Mouse (Mus musculus) intestine, embryonic 15.5 days (tissue): ENCODE results near the gene Rpl13. TPM values are rescaled to one million over a fixed set of nuclear protein-coding genes. Genes with fewer than 3 reads are reported as not detected.

ENCODE experiments used
- ATAC-seq: fragments of 200-750 bp; cut with Nextera tagmentation; 2 replicates; pipeline ENCODE4 v1.8.0; 2017; ENCODE audit warnings: moderate TSS enrichment, moderate library complexity
- H3K27ac ChIP-seq: fragments of 300-500 bp; sonication (generic); 2 replicates; pipeline ENCODE4 v1.5.1; 2015; ENCODE audit warnings: mild to moderate bottlenecking, inconsistent platforms
- H3K27me3 ChIP-seq: fragments of 300-500 bp; sonication (generic); replicated peaks from 2 replicates; pipeline ENCODE4 v1.6.1; 2015; ENCODE audit warnings: inconsistent platforms
- H3K36me3 ChIP-seq: fragments of 300-500 bp; sonication (generic); 2 replicates; pipeline ENCODE4 v1.6.1; 2015; ENCODE audit warnings: inconsistent platforms
- H3K4me1 ChIP-seq: fragments of 300-500 bp; sonication (generic); replicated peaks from 2 replicates; pipeline ENCODE4 v1.6.1; 2015; ENCODE audit warnings: inconsistent platforms
- H3K4me2 ChIP-seq: fragments of 300-500 bp; sonication (generic); replicated peaks from 2 replicates; pipeline ENCODE4 v1.6.1; 2015; ENCODE audit warnings: mild to moderate bottlenecking, inconsistent platforms
- H3K4me3 ChIP-seq: fragments of 300-500 bp; sonication (generic); replicated peaks from 2 replicates; pipeline ENCODE4 v1.5.1; 2015; ENCODE audit warnings: inconsistent platforms
- H3K9ac ChIP-seq: fragments of 300-500 bp; sonication (generic); 2 replicates; pipeline ENCODE4 v1.6.1; 2015; ENCODE audit warnings: inconsistent platforms
- H3K9me3 ChIP-seq: fragments of 300-500 bp; sonication (generic); 2 replicates; pipeline ENCODE4 v1.6.1; 2016; ENCODE audit warnings: inconsistent platforms
- WGBS: fragments of 180-500 bp; shearing (Covaris S2); methylation state at CpG from one replicate; pipeline ENCODE4 v1.1.7; 2015; 5-methylcytosine and 5-hydroxymethylcytosine counted together
- polyA plus RNA-seq: library from polyadenylated mRNA; unstranded; fragments of >200 nt; fragmentation: Nextera tagmentation; extraction: Ambion mirVana; gene quantifications from 2 replicates; pipeline ENCODE4 v1.2.1, GENCODE M21; 2015

Rpl13 gene
- polyA plus RNA-seq, 1 experiment from 2014 or later, result 1,578 TPM

DNA sequence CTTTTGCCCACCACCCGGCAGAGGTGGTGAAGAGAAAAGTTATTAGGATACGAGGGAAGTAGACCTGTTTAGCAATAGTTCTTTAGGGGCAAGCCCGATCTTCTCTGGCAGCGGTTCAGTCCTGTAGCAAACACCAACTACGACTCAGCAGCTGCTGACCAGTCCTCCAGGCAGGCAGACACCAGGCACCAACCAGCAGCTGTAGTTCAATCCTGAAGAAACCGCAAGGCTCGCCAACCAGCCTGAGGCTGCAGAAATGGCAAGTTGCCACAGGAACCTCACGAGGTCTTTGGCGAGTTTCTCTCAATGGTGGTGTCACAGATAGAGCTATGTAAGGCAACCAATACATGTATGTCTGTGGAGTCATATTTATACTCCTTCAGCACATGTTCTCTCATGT is 10.7 kb downstream of the Rpl13 start:
- WGBS, result 83% methylated on average over 9 of the region's 9 CpGs
- ATAC-seq, result no peak
- no peak overlapping the region for H3K4me3 ChIP-seq
- no peak overlapping the region for H3K9ac ChIP-seq
- H3K27me3 ChIP-seq, result peaks cover 23% of the 10 kb centered on the region
- no peak overlapping the region for H3K4me2 ChIP-seq
- no peaks in the 10 kb centered on the region for H3K9me3 ChIP-seq
- H3K4me1 ChIP-seq, result peaks cover 10% of the 10 kb centered on the region; the same call in 1 of the 2 replicates
- no peaks in the 10 kb centered on the region for H3K36me3 ChIP-seq
- no peak overlapping the region for H3K27ac ChIP-seq

DNA sequence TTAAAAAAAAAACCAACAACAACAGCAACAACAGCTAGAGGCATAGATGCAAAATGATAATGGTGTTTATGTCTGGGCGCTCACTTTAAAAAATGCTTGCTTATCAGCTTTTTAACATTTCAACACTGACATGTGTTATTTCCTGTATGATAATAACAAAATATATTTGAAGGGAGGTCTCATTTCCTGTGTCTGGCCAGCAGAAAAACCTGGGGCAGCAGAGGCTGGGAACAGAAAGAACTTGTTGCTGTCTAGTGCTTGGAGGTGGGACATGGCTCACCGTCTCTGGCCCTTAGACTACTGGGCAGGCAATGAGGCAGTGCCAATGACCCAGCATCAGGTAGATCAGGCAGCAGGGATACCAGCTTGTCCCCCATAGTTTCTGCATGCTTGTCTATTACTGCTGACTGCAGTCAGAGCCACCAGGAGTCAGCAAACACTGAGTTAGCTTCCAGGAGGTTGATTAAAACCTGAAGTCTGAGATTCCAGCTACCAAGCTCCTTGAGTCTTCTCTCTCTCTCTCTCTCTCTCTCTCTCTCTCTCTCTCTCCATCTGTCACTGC is 11.8 kb downstream of the Rpl13 start:
- Histone ChIP-seq H3K4me2 (no peak overlapping the region), H3K9ac (no peak overlapping the region), H3K9me3 (no peaks in the 10 kb centered on the region), H3K27me3 (peaks cover 34% of the 10 kb centered on the region), H3K4me3 (no peak overlapping the region), H3K4me1 (peaks cover 10% of the 10 kb centered on the region; the same call in 1 of the 2 replicates), H3K36me3 (no peaks in the 10 kb centered on the region), H3K27ac (no peak overlapping the region)
- ATAC-seq, result no peak
- WGBS, result 46% methylated on average over 2 of the region's 2 CpGs

DNA sequence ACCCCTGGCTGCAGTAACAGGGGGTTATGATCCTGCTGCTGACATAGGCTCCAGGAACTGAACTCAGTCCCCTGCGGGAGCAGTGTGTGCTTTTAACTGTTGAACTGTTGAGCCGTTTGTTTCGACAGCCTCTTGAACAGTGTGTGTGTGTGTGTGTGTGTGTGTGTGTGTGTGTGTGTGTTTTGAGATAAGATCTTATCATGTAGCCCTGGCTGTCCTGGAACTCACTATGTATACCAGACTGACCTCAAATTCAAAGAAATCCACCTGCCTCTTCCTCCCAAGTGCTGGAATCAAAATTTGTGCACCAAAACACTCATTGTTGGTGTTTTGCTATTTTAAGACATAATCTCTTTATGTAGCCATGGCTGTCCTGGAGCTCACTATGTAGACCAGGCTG is 12.5 kb downstream of the Rpl13 start:
- H3K4me1 ChIP-seq, result peaks cover 10% of the 10 kb centered on the region; the same call in 1 of the 2 replicates
- peaks cover 40% of the 10 kb centered on the region for H3K27me3 ChIP-seq
- H3K4me2 ChIP-seq, result no peak overlapping the region
- 37% methylated on average over 3 of the region's 3 CpGs for WGBS
- no peaks in the 10 kb centered on the region for H3K9me3 ChIP-seq
- no peak overlapping the region for H3K9ac ChIP-seq
- no peaks in the 10 kb centered on the region for H3K36me3 ChIP-seq
- no peak overlapping the region for H3K4me3 ChIP-seq
- H3K27ac ChIP-seq, result no peak overlapping the region
- no peak for ATAC-seq

DNA sequence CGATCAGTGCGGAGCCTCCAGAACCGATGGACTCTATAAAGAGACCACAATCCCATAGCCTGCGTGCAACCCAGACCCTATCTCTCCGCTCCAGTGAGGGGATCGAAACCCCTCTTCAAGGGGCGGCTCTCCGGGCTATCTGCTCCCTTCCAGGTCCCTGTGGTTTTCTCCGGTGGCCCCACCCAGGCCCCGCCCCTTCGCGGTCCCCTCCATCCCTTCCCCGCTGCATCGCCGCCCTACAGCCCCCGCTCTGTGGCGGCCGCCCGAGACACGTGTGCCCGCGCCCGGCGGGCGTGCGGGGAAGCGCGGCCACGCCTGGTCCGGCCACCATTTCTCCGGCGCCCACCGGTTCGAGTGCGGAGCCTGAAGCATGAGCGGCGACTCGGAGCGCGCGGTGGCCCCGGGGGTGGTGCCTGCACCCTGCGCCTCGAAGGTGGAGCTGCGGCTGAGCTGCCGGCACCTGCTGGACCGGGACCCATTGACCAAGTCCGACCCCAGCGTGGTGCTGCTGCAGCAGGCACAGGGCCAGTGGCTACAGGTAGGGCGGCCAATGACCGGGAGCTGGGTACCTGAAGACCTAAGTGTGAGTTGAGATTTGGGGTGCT is 15.1 kb downstream of the Rpl13 start, which contains the start of gene Cpne7:
Cpne7 (plus strand) TSS at position 248 of the 605 bp plus-strand sequence.
- ATAC-seq, result peak; percentile 67
- peak within 1 kb of the TSS; percentile 96 for H3K4me2 ChIP-seq
- peak within 1 kb of the TSS; percentile 47 for H3K4me3 ChIP-seq
- H3K27me3 ChIP-seq, result peaks cover 42% of the 10 kb centered on the region
- H3K9ac ChIP-seq, result peak within 1 kb of the TSS; percentile 42; the same call in 1 of the 2 replicates
- H3K9me3 ChIP-seq, result no peaks in the 10 kb centered on the region
- H3K36me3 ChIP-seq, result no peaks in the 10 kb centered on the region
- H3K27ac ChIP-seq, result no peak within 1 kb of the TSS
- peaks cover 10% of the 10 kb centered on the region; the same call in 1 of the 2 replicates for H3K4me1 ChIP-seq
- WGBS, result under 1% methylated on average over 51 of the region's 51 CpGs

DNA sequence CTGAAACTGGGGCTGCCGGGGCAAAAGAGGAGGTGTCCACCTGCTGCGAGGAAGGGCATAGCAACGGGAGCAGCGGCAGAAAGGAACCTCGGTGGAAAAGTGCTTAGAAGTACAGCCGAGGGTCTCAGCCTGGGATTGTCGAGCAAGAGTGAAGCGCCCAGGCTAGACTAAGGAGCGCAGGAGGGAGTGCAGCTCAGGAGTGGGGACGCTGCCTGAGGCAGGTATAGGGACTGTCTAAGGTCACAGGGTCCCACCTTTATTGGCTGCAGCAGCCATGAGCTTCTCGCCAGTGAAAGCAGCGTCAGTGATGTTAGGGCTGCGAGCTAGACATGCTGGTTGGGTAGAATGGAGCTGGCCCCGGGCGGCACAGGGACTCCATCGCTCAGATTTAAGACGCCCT is 15.6 kb downstream of the Rpl13 start:
- Histone ChIP-seq H3K9me3 (no peaks in the 10 kb centered on the region), H3K4me2 (peak overlapping the region; percentile 96), H3K4me1 (peaks cover 10% of the 10 kb centered on the region; the same call in 1 of the 2 replicates), H3K36me3 (no peaks in the 10 kb centered on the region), H3K9ac (peak overlapping the region; percentile 42; the same call in 1 of the 2 replicates), H3K27me3 (peaks cover 42% of the 10 kb centered on the region), H3K27ac (no peak overlapping the region), H3K4me3 (peak overlapping the region; percentile 47)
- 3% methylated on average over 17 of the region's 17 CpGs for WGBS
- no peak for ATAC-seq

DNA sequence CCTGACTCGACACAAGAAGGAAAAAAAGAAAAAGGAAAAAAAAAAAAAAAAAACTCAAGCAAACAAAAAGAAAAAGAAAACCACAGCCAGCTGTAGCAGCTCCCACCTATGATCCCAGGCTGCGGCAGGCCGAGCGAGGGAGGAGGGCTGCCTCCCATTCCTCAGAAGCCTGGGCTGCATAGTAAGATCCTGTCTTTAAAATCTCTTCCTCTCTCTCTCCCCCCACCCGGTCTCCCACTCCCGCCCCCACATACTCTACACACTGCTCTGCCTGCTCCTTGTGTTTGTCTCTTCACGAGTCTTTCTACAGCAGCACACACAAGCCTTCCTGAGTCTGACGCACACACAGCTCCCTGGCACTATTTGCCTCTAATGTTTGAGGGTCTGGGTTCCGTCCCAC is 19.9 kb downstream of the Rpl13 start:
- 35% methylated on average over 9 of the region's 9 CpGs for WGBS
- peaks cover 28% of the 10 kb centered on the region for H3K27me3 ChIP-seq
- no peak overlapping the region for H3K9ac ChIP-seq
- H3K4me2 ChIP-seq, result no peak overlapping the region
- H3K27ac ChIP-seq, result no peak overlapping the region
- H3K36me3 ChIP-seq, result no peaks in the 10 kb centered on the region
- no peaks in the 10 kb centered on the region for H3K9me3 ChIP-seq
- no peak for ATAC-seq
- no peak overlapping the region for H3K4me3 ChIP-seq
- peaks cover 8% of the 10 kb centered on the region for H3K4me1 ChIP-seq

DNA sequence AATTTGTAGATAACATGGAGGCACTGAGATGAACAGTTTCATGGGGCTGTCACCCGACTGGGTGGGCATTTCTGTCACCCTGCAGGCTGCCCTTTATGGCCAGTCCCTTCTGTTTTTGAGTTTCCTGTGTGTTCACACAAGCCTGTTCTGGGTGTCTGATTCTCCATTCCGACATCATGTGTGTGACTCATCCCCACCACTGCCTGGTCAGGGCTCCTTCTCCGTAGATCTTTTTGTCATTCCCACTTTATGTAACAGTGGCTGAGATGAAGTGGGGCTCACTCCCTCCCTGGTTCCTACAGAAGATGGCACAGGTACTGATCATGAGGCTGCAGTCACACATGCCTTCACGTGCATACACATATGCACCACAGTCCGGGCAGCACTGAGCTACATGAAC is 20.5 kb downstream of the Rpl13 start:
- Histone ChIP-seq H3K4me3 (no peak overlapping the region), H3K36me3 (no peaks in the 10 kb centered on the region), H3K4me2 (no peak overlapping the region), H3K9ac (no peak overlapping the region), H3K9me3 (no peaks in the 10 kb centered on the region), H3K27ac (no peak overlapping the region), H3K4me1 (peaks cover 2% of the 10 kb centered on the region), H3K27me3 (peaks cover 22% of the 10 kb centered on the region)
- ATAC-seq, result no peak
- 81% methylated on average over 5 of the region's 5 CpGs for WGBS

DNA sequence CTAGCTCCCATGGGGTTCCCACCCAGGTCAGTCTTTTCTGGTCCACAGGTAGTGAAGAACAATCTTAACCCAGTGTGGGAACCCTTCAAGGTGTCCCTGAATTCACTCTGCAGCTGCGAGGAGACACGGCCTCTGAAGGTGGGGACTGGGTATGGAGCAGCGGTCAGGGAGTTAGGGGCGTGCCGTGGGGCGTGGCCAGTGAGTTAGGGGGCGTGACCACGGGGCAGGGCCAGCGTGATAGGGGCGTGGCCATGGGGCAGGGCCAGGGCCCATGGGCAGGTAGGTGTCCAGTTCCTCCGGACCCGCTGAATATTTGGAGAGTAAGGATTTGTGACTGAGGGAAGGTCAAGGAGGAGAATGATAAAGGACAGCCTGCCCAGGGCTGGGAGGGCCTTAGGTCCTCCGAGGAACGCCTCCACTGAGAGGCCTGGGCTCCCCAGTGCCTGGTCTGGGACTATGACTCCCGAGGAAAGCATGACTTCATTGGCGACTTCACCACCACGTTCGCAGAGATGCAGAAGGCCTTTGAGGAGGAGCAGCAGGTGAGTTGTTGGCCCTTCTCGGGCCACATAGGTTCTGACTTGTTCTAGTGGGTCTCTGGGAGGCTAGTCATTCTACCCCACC is 24.2 kb downstream of the Rpl13 start:
- H3K27me3 ChIP-seq, result no peaks in the 10 kb centered on the region
- 0 out of 2 replicates have a peak overlapping the region, but pooled peaks have one; percentile 3 for H3K4me3 ChIP-seq
- no peak overlapping the region for H3K27ac ChIP-seq
- no peak overlapping the region for H3K9ac ChIP-seq
- H3K9me3 ChIP-seq, result no peaks in the 10 kb centered on the region
- H3K36me3 ChIP-seq, result no peaks in the 10 kb centered on the region
- peak overlapping the region; percentile 46 for H3K4me2 ChIP-seq
- no peaks in the 10 kb centered on the region; the same call in 1 of the 2 replicates for H3K4me1 ChIP-seq
- peak; percentile 90 for ATAC-seq
- 8% methylated on average over 19 of the region's 19 CpGs for WGBS

DNA sequence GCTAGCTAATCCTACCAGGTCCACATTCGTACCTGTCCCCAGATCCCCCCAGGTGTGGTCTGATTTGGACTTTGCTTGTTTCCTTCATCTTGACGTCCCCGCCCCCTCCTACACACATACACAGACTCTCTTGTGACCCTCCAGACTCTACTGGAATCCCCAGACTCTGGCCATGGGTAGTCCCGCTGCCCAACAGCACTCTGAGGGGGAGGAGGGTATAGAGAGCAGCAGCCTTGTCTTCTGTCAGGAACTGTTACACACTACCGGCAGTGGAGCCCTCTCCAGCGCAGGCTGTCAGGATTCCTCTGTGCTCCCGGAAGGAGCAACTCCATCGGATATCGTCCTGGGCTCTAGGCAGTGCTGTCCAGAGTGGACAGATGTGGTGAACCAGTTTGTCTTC is 28.9 kb downstream of the Rpl13 start:
- no peak overlapping the region for H3K27ac ChIP-seq
- ATAC-seq, result no peak
- no peak overlapping the region for H3K4me2 ChIP-seq
- H3K27me3 ChIP-seq, result no peaks in the 10 kb centered on the region
- H3K4me3 ChIP-seq, result no peak overlapping the region
- no peaks in the 10 kb centered on the region for H3K9me3 ChIP-seq
- H3K36me3 ChIP-seq, result no peaks in the 10 kb centered on the region
- 52% methylated on average over 9 of the region's 9 CpGs for WGBS
- H3K9ac ChIP-seq, result no peak overlapping the region
- no peaks in the 10 kb centered on the region; the same call in 1 of the 2 replicates for H3K4me1 ChIP-seq

DNA sequence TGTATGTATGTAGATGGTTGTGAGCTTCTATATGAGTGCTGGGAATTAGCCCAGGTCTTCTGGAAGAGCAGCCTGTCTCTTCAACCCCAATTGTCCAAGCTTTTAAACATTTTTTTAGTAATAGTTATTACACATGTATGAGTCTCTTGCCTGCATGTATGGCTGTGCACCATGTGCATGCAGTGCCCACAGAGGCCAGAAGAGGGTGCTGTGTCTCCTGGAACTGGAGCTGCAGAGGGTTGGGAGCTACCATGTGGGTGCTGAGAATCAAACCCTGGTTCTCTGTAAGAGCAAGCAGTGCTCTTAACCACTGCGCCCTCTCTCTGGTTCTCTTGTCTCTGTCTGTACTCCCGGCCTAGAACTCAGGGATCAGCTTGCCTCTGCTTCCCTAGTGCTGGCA is 30.8 kb downstream of the Rpl13 start:
- H3K4me2 ChIP-seq, result no peak overlapping the region
- WGBS, result 98% methylated on average over 2 of the region's 2 CpGs
- no peak for ATAC-seq
- no peaks in the 10 kb centered on the region for H3K9me3 ChIP-seq
- H3K9ac ChIP-seq, result no peak overlapping the region
- H3K4me1 ChIP-seq, result peaks cover 8% of the 10 kb centered on the region; the same call in 1 of the 2 replicates
- no peaks in the 10 kb centered on the region for H3K27me3 ChIP-seq
- H3K27ac ChIP-seq, result no peak overlapping the region
- no peak overlapping the region for H3K4me3 ChIP-seq
- no peaks in the 10 kb centered on the region for H3K36me3 ChIP-seq

DNA sequence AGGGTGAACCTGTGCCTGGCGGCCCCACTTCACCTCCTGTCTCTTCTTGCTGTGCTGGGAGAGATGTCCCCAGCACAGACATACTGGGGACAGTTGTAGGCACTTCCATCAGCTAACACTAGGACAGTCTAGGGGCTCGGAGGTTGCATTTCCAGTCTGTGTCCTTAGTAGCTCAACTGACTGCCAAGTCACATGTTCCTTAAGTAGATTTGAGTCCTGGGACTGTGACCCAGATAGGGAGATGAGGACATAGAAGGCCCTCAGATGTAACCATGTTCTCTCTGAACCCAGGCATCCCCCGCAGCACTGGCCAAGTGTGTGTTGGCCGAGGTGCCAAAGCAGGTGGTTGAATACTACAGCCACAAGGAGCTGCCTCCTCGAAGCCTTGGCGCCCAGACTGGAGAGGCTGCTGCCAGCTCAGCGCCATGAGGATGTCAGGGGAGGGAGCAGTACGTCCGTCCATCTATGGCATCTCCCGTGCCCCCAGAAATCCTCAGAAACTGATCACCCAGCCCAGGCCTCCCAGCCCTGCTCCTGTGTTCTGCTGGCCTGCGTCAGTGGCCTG is 32.1 kb downstream of the Rpl13 start:
- H3K4me2 ChIP-seq, result no peak overlapping the region
- no peaks in the 10 kb centered on the region for H3K27me3 ChIP-seq
- no peak overlapping the region for H3K4me3 ChIP-seq
- H3K9ac ChIP-seq, result no peak overlapping the region
- no peak for ATAC-seq
- 89% methylated on average over 11 of the region's 11 CpGs for WGBS
- no peaks in the 10 kb centered on the region for H3K9me3 ChIP-seq
- H3K36me3 ChIP-seq, result no peaks in the 10 kb centered on the region
- no peak overlapping the region for H3K27ac ChIP-seq
- peaks cover 9% of the 10 kb centered on the region; the same call in 1 of the 2 replicates for H3K4me1 ChIP-seq

DNA sequence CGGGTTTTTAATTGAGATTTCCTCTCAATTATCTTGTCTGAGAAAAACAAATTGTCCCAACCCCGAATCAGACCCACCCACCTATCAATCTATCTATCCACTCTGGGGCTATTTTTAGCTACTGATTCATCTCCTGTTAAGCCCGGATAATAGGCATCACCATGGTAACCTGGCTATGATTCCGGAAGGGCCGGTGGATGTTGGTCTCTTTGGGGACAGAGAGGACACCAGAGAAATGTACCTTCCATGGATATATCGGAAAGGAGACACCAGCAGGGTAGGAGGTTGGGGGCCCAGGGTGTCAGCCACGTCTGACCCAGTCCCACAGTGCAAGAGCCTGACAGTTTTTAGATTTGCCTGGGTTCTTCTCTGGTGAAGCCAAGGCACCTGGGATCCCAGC is 33.3 kb downstream of the Rpl13 start:
- Histone ChIP-seq H3K36me3 (no peaks in the 10 kb centered on the region), H3K4me1 (peaks cover 9% of the 10 kb centered on the region; the same call in 1 of the 2 replicates), H3K27ac (peak overlapping the region; percentile 32; the same call in 1 of the 2 replicates), H3K4me3 (no peak overlapping the region), H3K9ac (no peak overlapping the region), H3K4me2 (no peak overlapping the region), H3K27me3 (no peaks in the 10 kb centered on the region), H3K9me3 (no peaks in the 10 kb centered on the region)
- ATAC-seq, result no peak
- 38% methylated on average over 7 of the region's 7 CpGs for WGBS
